In the genomic region with DNA sequence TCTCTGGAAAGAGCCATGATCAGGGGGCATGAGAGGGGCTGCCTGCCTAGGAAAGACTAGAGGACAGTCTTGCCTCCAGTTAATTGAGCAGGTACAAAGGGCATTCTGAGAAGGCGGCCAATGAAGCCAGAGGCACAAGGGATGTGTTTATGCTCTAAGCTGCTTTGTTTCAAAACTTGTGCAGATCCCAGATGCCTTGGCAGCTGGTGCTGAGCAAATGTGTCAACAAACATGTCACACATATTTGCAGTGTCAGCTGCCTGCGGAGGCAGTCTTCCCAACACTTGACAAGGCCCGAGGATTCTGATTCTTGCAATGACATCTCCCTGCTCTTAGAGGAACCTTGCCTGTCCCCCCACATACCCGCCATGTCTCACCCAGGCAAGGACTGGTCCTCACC, we compare ENCODE assay signal across 12 mouse cellular contexts. TPM values are rescaled to one million over a fixed set of nuclear protein-coding genes. Genes with fewer than 3 reads are reported as not detected.
DNase-seq lines count a peak whose midpoint lies in the region; ATAC-seq and TF ChIP-seq lines count a peak whose summit lies in the region.
"Had no signal": no experiment of that assay in that cellular context is flagged by ENCODE, and none has a peak within 500 bp of the region (broad histone marks: within the 10 kb centered on the region; RNA-seq: fewer than 3 reads in every experiment).

No protein-coding gene starts in this region.

- H3K27ac ChIP-seq in forebrain, embryonic 13.5 days = no peak overlapping the region
- H3K27ac ChIP-seq in forebrain, embryonic 12.5 days = no peak overlapping the region
- H3K27ac ChIP-seq in midbrain, embryonic 14.5 days (replicated peaks; ENCODE audit: low read depth, low read length) = no peak overlapping the region
- H3K27ac ChIP-seq in midbrain, embryonic 10.5 days (replicated peaks) = no peak overlapping the region
- no peak overlapping the region for H3K27ac ChIP-seq in left cerebral cortex, adult 2 months
- no peak overlapping the region for H3K27ac ChIP-seq in liver, embryonic 12.5 days
- H3K27ac ChIP-seq: liver, embryonic 14.5 days had no signal

- H3K4me2 ChIP-seq in forebrain, embryonic 13.5 days = no peak overlapping the region
- no peak overlapping the region for H3K4me2 ChIP-seq in forebrain, embryonic 12.5 days
- H3K4me2 ChIP-seq in midbrain, embryonic 14.5 days (ENCODE audit: low read length) = no peak overlapping the region
- no peak overlapping the region for H3K4me2 ChIP-seq in liver, embryonic 12.5 days

- H3K4me1 ChIP-seq in forebrain, embryonic 13.5 days = no peaks in the 10 kb centered on the region
- H3K4me1 ChIP-seq in forebrain, embryonic 12.5 days = no peaks in the 10 kb centered on the region
- no peaks in the 10 kb centered on the region for H3K4me1 ChIP-seq in midbrain, embryonic 14.5 days (ENCODE audit: control insufficient read depth, insufficient read depth, low read length)
- H3K4me1 ChIP-seq in midbrain, embryonic 10.5 days = 0 out of 2 replicates have a peak, but pooled peaks cover 2% of the 10 kb centered on the region
- no peaks in the 10 kb centered on the region for H3K4me1 ChIP-seq in liver, embryonic 12.5 days

- no peaks in the 10 kb centered on the region for H3K36me3 ChIP-seq in forebrain, embryonic 13.5 days (ENCODE audit: poor library complexity, severe bottlenecking)
- no peaks in the 10 kb centered on the region for H3K36me3 ChIP-seq in forebrain, embryonic 12.5 days (replicated peaks)
- H3K36me3 ChIP-seq in midbrain, embryonic 14.5 days (ENCODE audit: control insufficient read depth, insufficient read depth, low read length) = 0 out of 2 replicates have a peak, but pooled peaks cover 5% of the 10 kb centered on the region
- H3K36me3 ChIP-seq in midbrain, embryonic 10.5 days = no peaks in the 10 kb centered on the region
- H3K36me3 ChIP-seq in liver, embryonic 12.5 days = no peaks in the 10 kb centered on the region

- TF ChIP-seq CTCF in left cerebral cortex, adult 2 months (IDR thresholded peaks at IDR 0.05) = no peak

- WGBS in forebrain, embryonic 13.5 days = 62% methylated on average over 4 of the region's 4 CpGs
- WGBS in forebrain, embryonic 12.5 days = 64% methylated on average over 4 of the region's 4 CpGs
- WGBS in midbrain, embryonic 14.5 days = 76% methylated on average over 4 of the region's 4 CpGs
- 71% methylated on average over 4 of the region's 4 CpGs for WGBS in midbrain, embryonic 10.5 days
- 64% methylated on average over 4 of the region's 4 CpGs for WGBS in liver, embryonic 12.5 days (ENCODE audit: insufficient replicate concordance)

- H3K4me3 ChIP-seq in forebrain, embryonic 13.5 days = no peak overlapping the region
- H3K4me3 ChIP-seq in forebrain, embryonic 12.5 days (replicated peaks) = no peak overlapping the region
- no peak overlapping the region for H3K4me3 ChIP-seq in midbrain, embryonic 14.5 days (replicated peaks; ENCODE audit: low read depth, low read length)
- H3K4me3 ChIP-seq in midbrain, embryonic 10.5 days = no peak overlapping the region
- H3K4me3 ChIP-seq in left cerebral cortex, adult 2 months = no peak overlapping the region
- no peak overlapping the region for H3K4me3 ChIP-seq in liver, embryonic 12.5 days

- H3K9me3 ChIP-seq in forebrain, embryonic 13.5 days (replicated peaks) = no peaks in the 10 kb centered on the region
- H3K9me3 ChIP-seq in forebrain, embryonic 12.5 days = no peaks in the 10 kb centered on the region
- H3K9me3 ChIP-seq in midbrain, embryonic 14.5 days (ENCODE audit: control insufficient read depth, low read length) = no peaks in the 10 kb centered on the region
- no peaks in the 10 kb centered on the region for H3K9me3 ChIP-seq in midbrain, embryonic 10.5 days (replicated peaks)
- no peaks in the 10 kb centered on the region for H3K9me3 ChIP-seq in liver, embryonic 12.5 days (replicated peaks)

- intact Hi-C loops in left cerebral cortex, adult 2 months (cut with DNase I) = no loop called here

- DNase-seq in midbrain, embryonic 14.5 days = peak; percentile 3
- no peak for DNase-seq in midbrain, embryonic 10.5 days (ENCODE audit: low spot score)
- DNase-seq in left cerebral cortex, adult 2 months (ENCODE audit: extremely low spot score in 1 of 2, low spot score in 2 of 2) = peak; percentile 37 to 40
- no peak for DNase-seq in yolk sac, embryonic 10.5 days (ENCODE audit: low spot score)
- DNase-seq in adrenal gland, adult (ENCODE audit: inconsistent age in 2 of 2, low spot score in 1 of 2) = no peak
- DNase-seq: adrenal gland, postnatal 36 days; kidney, adult 9 months; thymus, postnatal 25 days had no signal

- H3K9ac ChIP-seq in forebrain, embryonic 13.5 days = no peak overlapping the region
- H3K9ac ChIP-seq in forebrain, embryonic 12.5 days = no peak overlapping the region
- H3K9ac ChIP-seq in midbrain, embryonic 14.5 days (replicated peaks; ENCODE audit: low read length) = no peak overlapping the region
- no peak overlapping the region for H3K9ac ChIP-seq in liver, embryonic 12.5 days
- H3K9ac ChIP-seq: liver, embryonic 14.5 days had no signal

- peaks cover 3% of the 10 kb centered on the region; the same call in 1 of the 2 replicates for H3K27me3 ChIP-seq in forebrain, embryonic 13.5 days
- H3K27me3 ChIP-seq in forebrain, embryonic 12.5 days = no peaks in the 10 kb centered on the region
- H3K27me3 ChIP-seq in midbrain, embryonic 14.5 days (ENCODE audit: control insufficient read depth, insufficient read depth, low read length) = no peaks in the 10 kb centered on the region
- no peaks in the 10 kb centered on the region for H3K27me3 ChIP-seq in midbrain, embryonic 10.5 days (ENCODE audit: low read depth, poor library complexity, severe bottlenecking)
- H3K27me3 ChIP-seq in liver, embryonic 12.5 days (replicated peaks) = 0 out of 2 replicates have a peak, but pooled peaks cover 3% of the 10 kb centered on the region

- peak; percentile 81 for ATAC-seq in forebrain, embryonic 13.5 days
- no peak for ATAC-seq in forebrain, embryonic 12.5 days (ENCODE audit: low FRiP score)
- no peak for ATAC-seq in midbrain, embryonic 14.5 days (ENCODE audit: low FRiP score, low TSS enrichment)
- no peak for ATAC-seq in liver, embryonic 12.5 days

RNA-seq across cellular contexts. Expression of gene Pmm2, which starts 42.1 kb away (rescaled TPM):
- polyA plus RNA-seq in forebrain, embryonic 13.5 days (2015; fragmentation: Nextera tagmentation; extraction: Ambion mirVana) = 50.8 and 55.3 TPM in 2 replicates
- polyA plus RNA-seq in forebrain, embryonic 12.5 days (2016; fragmentation: Nextera tagmentation; extraction: Ambion mirVana) = 46.7 and 54.1 TPM in 2 replicates
- 36.3 and 41.5 TPM in 2 replicates for polyA plus RNA-seq in midbrain, embryonic 14.5 days (2014; fragmentation: Nextera tagmentation; extraction: Ambion mirVana)
- polyA plus RNA-seq in midbrain, embryonic 10.5 days (2016; fragmentation: Nextera tagmentation; extraction: Ambion mirVana) = 50.5 and 51.9 TPM in 2 replicates
- total RNA-seq in left cerebral cortex, adult 2 months (2021) = 10 to 100 TPM; 36.2 to 36.9 TPM
- polyA plus RNA-seq in liver, embryonic 12.5 days (2016; fragmentation: Nextera tagmentation; extraction: Ambion mirVana) = 41.6 and 42.4 TPM in 2 replicates

RNA-seq across cellular contexts. Expression of gene Tmem186, which starts 42.1 kb away (rescaled TPM):
- 22.9 and 26.9 TPM in 2 replicates for polyA plus RNA-seq in forebrain, embryonic 13.5 days (2015; fragmentation: Nextera tagmentation; extraction: Ambion mirVana)
- polyA plus RNA-seq in forebrain, embryonic 12.5 days (2016; fragmentation: Nextera tagmentation; extraction: Ambion mirVana) = 24.3 and 25.4 TPM in 2 replicates
- 16.1 and 17.2 TPM in 2 replicates for polyA plus RNA-seq in midbrain, embryonic 14.5 days (2014; fragmentation: Nextera tagmentation; extraction: Ambion mirVana)
- 25.7 and 27.9 TPM in 2 replicates for polyA plus RNA-seq in midbrain, embryonic 10.5 days (2016; fragmentation: Nextera tagmentation; extraction: Ambion mirVana)
- total RNA-seq in left cerebral cortex, adult 2 months (2021) = 10 to 100 TPM; 12.5 to 13.1 TPM
- polyA plus RNA-seq in liver, embryonic 12.5 days (2016; fragmentation: Nextera tagmentation; extraction: Ambion mirVana) = 12.9 and 14.2 TPM in 2 replicates

Comparison
In these comparisons a context has a peak if more than half of its experiments do, and no peak if none do; other contexts are left out.
1. DNase-seq: peak in midbrain, embryonic 14.5 days (single experiment) and left cerebral cortex, adult 2 months (2 of 2); none in midbrain, embryonic 10.5 days (single experiment), yolk sac, embryonic 10.5 days (single experiment) and adrenal gland, adult (0 of 2).